Mouse (Mus musculus): ENCODE data around the gene Gm21976.

GRCm38 (mm10) chr13:98313631-98314030 is 33.9 kb downstream of the Gm21976 start:
- TF ChIP-seq CTCF (IDR thresholded peaks at IDR 0.05; ENCODE audit: low read depth) (no peak), EP300 (IDR thresholded peaks at IDR 0.05; ENCODE audit: low read depth) (no peak)

All from heart, postnatal 0 days (tissue).